Mouse (Mus musculus): ENCODE measurements around the gene Psmd2. TPM values are rescaled to one million over a fixed set of nuclear protein-coding genes. Genes with fewer than 3 reads are reported as not detected.
"Not testable (repeated sequence)": the region's sequence is repeated elsewhere in the genome, so short reads cannot be mapped to it uniquely, and the experiment has no call there.

Psmd2 gene
- total RNA-seq, 2 experiments from 2014 or later = 218 to 233 TPM

GRCm38 (mm10) chr16:20621991-20622685 is 29.3 kb upstream of the Psmd2 start:
- TF ChIP-seq CTCF (IDR thresholded peaks at IDR 0.05) = no peak
- Histone ChIP-seq H3K27ac (peak overlapping the region; percentile 47; the same call in 1 of the 2 replicates), H3K4me3 (peak overlapping the region; percentile 80)
- peak; percentile 58 to 61 for DNase-seq (ENCODE audit: extremely low spot score in 1 of 2, low spot score in 2 of 2)
- intact Hi-C loops (cut with DNase I) = loop anchor here (5.0 kb wide), 1 partner anchor 125 kb away; the partner anchor contains the start of gene Eif2b5

- intact Hi-C loops (cut with DNase I) = loop anchor here (5.0 kb wide), 1 partner anchor 126 kb away; the partner anchor contains the start of gene Eif2b5
- Histone ChIP-seq H3K4me3 (no peak overlapping the region), H3K27ac (no peak overlapping the region)
- DNase-seq (ENCODE audit: extremely low spot score in 1 of 2, low spot score in 2 of 2) = no peak
- TF ChIP-seq CTCF (IDR thresholded peaks at IDR 0.05) = no peak
Observed at GRCm38 (mm10) chr16:20623211-20623610, 28.2 kb upstream of the Psmd2 start.

- no peak for TF ChIP-seq CTCF (IDR thresholded peaks at IDR 0.05)
- no peak overlapping the region for H3K4me3 ChIP-seq
- no peak overlapping the region for H3K27ac ChIP-seq
- intact Hi-C loops (cut with DNase I) = no loop called here
- DNase-seq (ENCODE audit: extremely low spot score in 1 of 2, low spot score in 2 of 2) = peak in 1 of 2 experiments; percentile 33
Observed at GRCm38 (mm10) chr16:20628871-20629391, 22.5 kb upstream of the Psmd2 start.

- intact Hi-C loops (cut with DNase I) = no loop called here
- no peak for TF ChIP-seq CTCF (IDR thresholded peaks at IDR 0.05)
- peak within 1 kb of the TSS; percentile 30; the same call in 1 of the 2 replicates for H3K27ac ChIP-seq
- peak within 1 kb of the TSS; percentile 52 for H3K4me3 ChIP-seq
- peak; percentile 33 to 41 for DNase-seq (ENCODE audit: extremely low spot score in 1 of 2, low spot score in 2 of 2)
Observed at GRCm38 (mm10) chr16:20629731-20630634, 21.5 kb upstream of the Psmd2 start, which contains the start of gene Ece2. Gene Ece2, plus strand, starts transcription at chr16:20629828.

GRCm38 (mm10) chr16:20637410-20637809 is 14.0 kb upstream of the Psmd2 start:
- no peak overlapping the region for H3K4me3 ChIP-seq
- intact Hi-C loops (cut with DNase I) = no loop called here
- no peak for DNase-seq (ENCODE audit: extremely low spot score in 1 of 2, low spot score in 2 of 2)
- no peak for TF ChIP-seq CTCF (IDR thresholded peaks at IDR 0.05)
- H3K27ac ChIP-seq = no peak overlapping the region

- Histone ChIP-seq H3K27ac (no peak overlapping the region), H3K4me3 (no peak overlapping the region)
- no peak for TF ChIP-seq CTCF (IDR thresholded peaks at IDR 0.05)
- DNase-seq (ENCODE audit: extremely low spot score in 1 of 2, low spot score in 2 of 2) = peak; percentile 14 to 43
- intact Hi-C loops (cut with DNase I) = no loop called here
Observed at GRCm38 (mm10) chr16:20638367-20638766, 13.1 kb upstream of the Psmd2 start.

- DNase-seq (ENCODE audit: extremely low spot score in 1 of 2, low spot score in 2 of 2) = peak; percentile 71 to 81
- H3K4me3 ChIP-seq = no peak overlapping the region
- peak; percentile 87 for TF ChIP-seq CTCF (IDR thresholded peaks at IDR 0.05)
- no peak overlapping the region for H3K27ac ChIP-seq
- intact Hi-C loops (cut with DNase I) = loop anchor here (1.0 to 10.0 kb wide), 2 partner anchors 57 to 146 kb away; partner anchors contain the start of gene Vwa5b2
Observed at GRCm38 (mm10) chr16:20642161-20642560, 9.3 kb upstream of the Psmd2 start.

- no peak for DNase-seq (ENCODE audit: extremely low spot score in 1 of 2, low spot score in 2 of 2)
- H3K27ac ChIP-seq = no peak overlapping the region
- intact Hi-C loops (cut with DNase I) = loop anchor here (10.0 kb wide), 1 partner anchor 59 kb away; the partner anchor contains the start of gene Vwa5b2
- no peak overlapping the region for H3K4me3 ChIP-seq
- TF ChIP-seq CTCF (IDR thresholded peaks at IDR 0.05) = no peak
Observed at GRCm38 (mm10) chr16:20643911-20644310, 7.5 kb upstream of the Psmd2 start.

- no peak for DNase-seq (ENCODE audit: extremely low spot score in 1 of 2, low spot score in 2 of 2)
- intact Hi-C loops (cut with DNase I) = loop anchor here (1.0 to 2.0 kb wide), 2 partner anchors 21 to 41 kb away; partner anchors contain the start of genes Alg3, Eef1akmt4 and Gm49333
Observed at GRCm38 (mm10) chr16:20651947-20652310, 477 bp downstream of the Psmd2 start.

GRCm38 (mm10) chr16:20653315-20653714 is 1.9 kb downstream of the Psmd2 start:
- H3K4me3 ChIP-seq = no peak overlapping the region; the same call in 1 of the 2 replicates
- intact Hi-C loops (cut with DNase I) = no loop called here
- no peak overlapping the region for H3K27ac ChIP-seq
- no peak for DNase-seq (ENCODE audit: extremely low spot score in 1 of 2, low spot score in 2 of 2)
- TF ChIP-seq CTCF (IDR thresholded peaks at IDR 0.05) = peak; percentile 26

More at GRCm38 (mm10) chr16:20651947-20652310, 477 bp downstream of the Psmd2 start:
- H3K4me3 ChIP-seq = peak overlapping the region; percentile 58
- H3K27ac ChIP-seq = peak overlapping the region; percentile 88
- no peak for TF ChIP-seq CTCF (IDR thresholded peaks at IDR 0.05)

GRCm38 (mm10) chr16:20657661-20658060 is 6.2 kb downstream of the Psmd2 start:
- Histone ChIP-seq H3K27ac (no peak overlapping the region), H3K4me3 (no peak overlapping the region)
- no peak for DNase-seq (ENCODE audit: extremely low spot score in 1 of 2, low spot score in 2 of 2)
- no peak for TF ChIP-seq CTCF (IDR thresholded peaks at IDR 0.05)
- intact Hi-C loops (cut with DNase I) = no loop called here

- intact Hi-C loops (cut with DNase I); H3K27ac ChIP-seq; DNase-seq (ENCODE audit: extremely low spot score in 1 of 2, low spot score in 2 of 2); H3K4me3 ChIP-seq: not testable (repeated sequence)
Observed at GRCm38 (mm10) chr16:20668013-20668412, 16.6 kb downstream of the Psmd2 start, which contains the start of gene Eif4g1. Gene Eif4g1, plus strand, starts transcription at chr16:20668313.
